Mouse (Mus musculus): ENCODE results near the gene Zfp27. TPM values are rescaled to one million over a fixed set of nuclear protein-coding genes. Genes with fewer than 3 reads are reported as not detected.
"Not testable (repeated sequence)": the region's sequence is repeated elsewhere in the genome, so short reads cannot be mapped to it uniquely, and the experiment has no call there.

Zfp27 gene
- total and polyA plus RNA-seq, 2 experiments from 2014 or later, result 7.9 to 15.7 TPM

- Histone ChIP-seq H3K4me1 (ENCODE audit: insufficient read depth, low read length) (no peaks in the 10 kb centered on the region), H3K27me3 (ENCODE audit: insufficient read depth, low read length) (no peaks in the 10 kb centered on the region), H3K4me2 (ENCODE audit: low read depth, low read length, poor library complexity, severe bottlenecking) (no peak overlapping the region), H3K9ac (replicated peaks; ENCODE audit: low read length, poor library complexity, severe bottlenecking) (no peak overlapping the region), H3K27ac (ENCODE audit: low read depth, low read length) (no peak overlapping the region), H3K4me3 (ENCODE audit: low read depth, low read length) (no peak overlapping the region), H3K9me3 (ENCODE audit: low read length) (peaks cover 10% of the 10 kb centered on the region), H3K36me3 (ENCODE audit: insufficient read depth, low read length) (peaks cover 18% of the 10 kb centered on the region)
- WGBS, result 77% methylated on average over 7 of the region's 7 CpGs
- ATAC-seq (ENCODE audit: low FRiP score), result no peak
- TF ChIP-seq CTCF (IDR thresholded peaks at IDR 0.05), result no peak
- no peak for DNase-seq (ENCODE audit: low spot score)
These were observed 26.3 kb downstream of the Zfp27 start for GRCm38 (mm10) chr7:29880056-29880455.

GRCm38 (mm10) chr7:29877561-29877960, 28.8 kb downstream of the Zfp27 start:
- H3K27me3 ChIP-seq (ENCODE audit: insufficient read depth, low read length); H3K4me2 ChIP-seq (ENCODE audit: low read depth, low read length, poor library complexity, severe bottlenecking); H3K4me3 ChIP-seq (ENCODE audit: low read depth, low read length); DNase-seq (ENCODE audit: low spot score); ATAC-seq (ENCODE audit: low FRiP score); H3K9ac ChIP-seq (replicated peaks; ENCODE audit: low read length, poor library complexity, severe bottlenecking); H3K4me1 ChIP-seq (ENCODE audit: insufficient read depth, low read length); H3K27ac ChIP-seq (ENCODE audit: low read depth, low read length): not testable (repeated sequence)
- 92% methylated on average over 9 of the region's 9 CpGs for WGBS
- H3K9me3 ChIP-seq (ENCODE audit: low read length), result peaks cover 24% of the 10 kb centered on the region
- H3K36me3 ChIP-seq (ENCODE audit: insufficient read depth, low read length), result peaks cover 29% of the 10 kb centered on the region

GRCm38 (mm10) chr7:29874256-29874655, 32.1 kb downstream of the Zfp27 start:
- no peak for TF ChIP-seq CTCF (IDR thresholded peaks at IDR 0.05)
- Histone ChIP-seq H3K4me3 (ENCODE audit: low read depth, low read length) (no peak overlapping the region), H3K27ac (ENCODE audit: low read depth, low read length) (no peak overlapping the region), H3K4me1 (ENCODE audit: insufficient read depth, low read length) (no peaks in the 10 kb centered on the region), H3K27me3 (ENCODE audit: insufficient read depth, low read length) (no peaks in the 10 kb centered on the region), H3K9ac (replicated peaks; ENCODE audit: low read length, poor library complexity, severe bottlenecking) (no peak overlapping the region), H3K4me2 (ENCODE audit: low read depth, low read length, poor library complexity, severe bottlenecking) (no peak overlapping the region), H3K36me3 (ENCODE audit: insufficient read depth, low read length) (peaks cover 29% of the 10 kb centered on the region), H3K9me3 (ENCODE audit: low read length) (peaks cover 24% of the 10 kb centered on the region)
- no peak for ATAC-seq (ENCODE audit: low FRiP score)
- DNase-seq (ENCODE audit: low spot score), result no peak
- WGBS, result 96% methylated on average over 10 of the region's 10 CpGs

DNA sequence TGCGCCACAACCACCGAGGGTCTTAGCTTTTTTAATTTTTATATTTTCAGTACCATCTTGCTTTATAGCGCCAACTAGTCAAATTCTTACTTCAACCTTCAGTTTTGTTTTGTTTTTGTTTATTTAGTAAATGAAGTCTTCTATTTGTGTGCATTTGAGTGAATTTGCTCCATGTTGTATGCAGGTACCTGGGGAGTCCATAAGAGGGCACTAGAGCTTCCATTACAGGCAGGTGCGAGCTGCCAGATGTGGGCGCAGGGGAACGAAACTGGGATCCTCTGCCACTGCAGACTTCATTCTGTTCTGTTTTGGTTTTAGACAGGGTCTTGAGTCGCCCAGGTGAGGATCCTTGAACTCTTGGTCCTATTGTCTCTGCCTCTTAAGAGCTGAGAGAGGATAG, 44.7 kb downstream of the Zfp27 start:
- H3K4me3 ChIP-seq (ENCODE audit: low read depth, low read length), result no peak overlapping the region
- H3K36me3 ChIP-seq (ENCODE audit: insufficient read depth, low read length), result peaks cover 4% of the 10 kb centered on the region; the same call in 1 of the 2 replicates
- peaks cover 8% of the 10 kb centered on the region; the same call in 1 of the 2 replicates for H3K4me1 ChIP-seq (ENCODE audit: insufficient read depth, low read length)
- no peaks in the 10 kb centered on the region for H3K9me3 ChIP-seq (ENCODE audit: low read length)
- TF ChIP-seq CTCF (IDR thresholded peaks at IDR 0.05), result peak; percentile 37
- H3K4me2 ChIP-seq (ENCODE audit: low read depth, low read length, poor library complexity, severe bottlenecking), result no peak overlapping the region
- no peaks in the 10 kb centered on the region for H3K27me3 ChIP-seq (ENCODE audit: insufficient read depth, low read length)
- DNase-seq (ENCODE audit: low spot score), result no peak
- WGBS, result 91% methylated on average over 7 of the region's 7 CpGs
- no peak overlapping the region for H3K27ac ChIP-seq (ENCODE audit: low read depth, low read length)
- ATAC-seq (ENCODE audit: low FRiP score), result no peak
- H3K9ac ChIP-seq (replicated peaks; ENCODE audit: low read length, poor library complexity, severe bottlenecking), result no peak overlapping the region

- peaks cover 8% of the 10 kb centered on the region; the same call in 1 of the 2 replicates for H3K4me1 ChIP-seq (ENCODE audit: insufficient read depth, low read length)
- 5% methylated on average over 32 of the region's 32 CpGs for WGBS
- ATAC-seq (ENCODE audit: low FRiP score), result peak; percentile 95
- peak within 1 kb of the TSS; percentile 43 for H3K27ac ChIP-seq (ENCODE audit: low read depth, low read length)
- peak; percentile 96 for DNase-seq (ENCODE audit: low spot score)
- TF ChIP-seq CTCF (IDR thresholded peaks at IDR 0.05), result peak; percentile 59
- peaks cover 4% of the 10 kb centered on the region; the same call in 1 of the 2 replicates for H3K36me3 ChIP-seq (ENCODE audit: insufficient read depth, low read length)
- H3K9ac ChIP-seq (replicated peaks; ENCODE audit: low read length, poor library complexity, severe bottlenecking), result peak within 1 kb of the TSS; percentile 61
- H3K4me3 ChIP-seq (ENCODE audit: low read depth, low read length), result peak within 1 kb of the TSS; percentile 71
- peak within 1 kb of the TSS; percentile 51 for H3K4me2 ChIP-seq (ENCODE audit: low read depth, low read length, poor library complexity, severe bottlenecking)
- no peaks in the 10 kb centered on the region for H3K27me3 ChIP-seq (ENCODE audit: insufficient read depth, low read length)
- H3K9me3 ChIP-seq (ENCODE audit: low read length), result no peaks in the 10 kb centered on the region
These were observed 46.5 kb downstream of the Zfp27 start, which contains the start of gene Zfp420 for GRCm38 (mm10) chr7:29859532-29860517. Gene Zfp420 (plus strand): TSS chr7:29859979.

All from midbrain, postnatal 0 days (tissue).